Mouse (Mus musculus): Measurements from ENCODE around the gene Ambra1.

- TF ChIP-seq CTCF (IDR thresholded peaks at IDR 0.05; ENCODE audit: borderline replicate concordance, extremely low read depth, insufficient read depth, insufficient read length) (no peak), POLR2A (IDR thresholded peaks at IDR 0.05; ENCODE audit: borderline replicate concordance, extremely low read depth, insufficient read depth, insufficient read length, poor library complexity, severe bottlenecking) (no peak)
These were observed 64.5 kb downstream of the Ambra1 start for GRCm38 (mm10) chr2:91794466-91794865.
